Mouse (Mus musculus) megakaryocyte-erythroid progenitor cell, adult 5-6 weeks (primary cell): Measurements from ENCODE around the gene Abcb4. TPM values are rescaled to one million over a fixed set of nuclear protein-coding genes. Genes with fewer than 3 reads are reported as not detected.
"Not testable (repeated sequence)": the region's sequence is repeated elsewhere in the genome, so short reads cannot be mapped to it uniquely, and the experiment has no call there.

ENCODE experiments used
- ATAC-seq: replicated peaks from 2 replicates; pipeline ENCODE4 v1.8.0; 2016; ENCODE audit warnings: mild to moderate bottlenecking, inconsistent platforms; ENCODE audit not compliant: severe bottlenecking, poor library complexity, low FRiP score, low TSS enrichment
- total RNA-seq, 2 experiments: library from RNA; stranded (forward) in 1 of 2; stranded (reverse) in 1 of 2; fragments of 200-1000, 215-1000 nt in 1 of 2; fragments of >200 nt in 1 of 2; fragmentation: Nextera tagmentation in 1 of 2; gene quantifications; 2 replicates each; pipeline ENCODE4 v1.2.3; 2014 to 2017

Gene Abcb4
- total RNA-seq, 2 experiments from 2014 or later = 189 to 259 TPM

DNA sequence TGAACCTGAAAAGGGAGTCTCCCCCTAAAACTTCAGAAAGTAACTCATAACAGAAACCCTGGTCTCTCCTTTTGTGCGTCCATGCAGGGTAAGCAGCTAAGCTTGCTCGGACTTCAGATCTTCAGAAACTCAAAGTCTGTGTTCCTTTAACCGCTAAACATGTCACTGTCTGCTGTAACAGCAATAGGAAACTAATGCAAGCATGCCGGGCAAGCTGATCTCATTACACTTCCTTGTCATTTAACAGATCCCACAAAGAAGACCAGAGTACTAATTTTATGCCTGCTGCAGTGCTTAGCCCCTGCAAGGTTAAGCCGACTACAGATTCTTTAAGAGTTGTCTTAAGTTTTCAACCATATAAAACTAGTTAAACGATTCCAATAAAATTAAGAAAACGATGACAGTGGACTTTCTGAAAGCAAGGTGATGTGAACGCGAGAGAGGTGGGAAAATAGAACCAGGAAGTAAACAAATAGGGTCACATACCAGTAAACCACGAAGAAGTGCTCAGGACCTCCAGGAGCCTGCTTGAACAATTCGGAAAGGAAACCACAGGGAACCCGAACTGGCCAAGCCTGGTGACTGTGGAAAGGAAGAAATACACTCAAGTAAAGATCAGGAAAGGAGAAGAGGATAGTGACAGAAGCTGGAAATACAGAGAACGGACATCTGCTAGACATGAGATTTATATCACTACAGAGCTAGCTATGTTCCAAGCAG, 102.6 kb downstream of the Abcb4 start:
- no peak for ATAC-seq

DNA sequence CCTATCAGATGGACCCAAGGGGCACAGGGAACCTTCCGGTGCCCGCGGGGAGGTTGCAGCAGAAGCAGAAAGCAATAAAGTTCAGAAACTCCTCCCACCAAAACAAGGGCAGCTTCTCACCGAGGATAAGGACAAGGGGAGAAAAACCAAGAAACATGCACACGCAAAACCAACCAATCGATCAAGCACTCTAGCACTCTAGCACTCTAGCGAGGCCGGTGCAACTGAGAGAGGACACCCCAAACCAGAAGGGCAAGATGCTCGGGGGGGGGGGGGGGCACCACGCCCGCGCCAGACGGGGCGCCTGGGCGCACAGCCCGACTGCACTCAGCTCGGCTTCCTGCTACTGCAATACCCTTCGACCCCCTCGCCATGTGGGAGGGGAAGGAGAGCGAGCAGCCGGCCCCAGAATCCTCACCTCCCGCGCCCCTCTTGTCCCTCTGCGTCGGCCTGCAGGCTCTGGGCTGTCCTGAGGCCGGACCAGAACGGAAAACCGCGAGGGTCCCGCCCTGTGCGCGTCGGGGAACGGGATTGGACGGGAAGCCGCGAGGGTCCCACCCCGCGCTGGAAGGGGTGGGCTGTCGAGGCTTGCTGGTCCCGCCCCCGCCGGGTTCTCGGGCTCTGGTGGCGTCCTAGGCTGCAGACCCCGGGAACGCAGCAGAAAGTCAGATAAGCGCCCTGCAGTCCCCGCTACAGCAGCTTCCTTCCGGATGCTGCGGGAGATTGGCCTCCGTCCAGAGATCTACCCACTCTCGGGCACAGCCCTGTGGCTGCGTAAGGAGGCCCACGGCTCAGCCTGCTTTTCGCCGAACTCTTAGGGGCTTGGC, 103.4 kb downstream of the Abcb4 start, which contains the start of gene Crot:
Gene Crot (minus strand): TSS at position 639 of the 827 bp plus-strand sequence.
- ATAC-seq = peak; percentile 91

DNA sequence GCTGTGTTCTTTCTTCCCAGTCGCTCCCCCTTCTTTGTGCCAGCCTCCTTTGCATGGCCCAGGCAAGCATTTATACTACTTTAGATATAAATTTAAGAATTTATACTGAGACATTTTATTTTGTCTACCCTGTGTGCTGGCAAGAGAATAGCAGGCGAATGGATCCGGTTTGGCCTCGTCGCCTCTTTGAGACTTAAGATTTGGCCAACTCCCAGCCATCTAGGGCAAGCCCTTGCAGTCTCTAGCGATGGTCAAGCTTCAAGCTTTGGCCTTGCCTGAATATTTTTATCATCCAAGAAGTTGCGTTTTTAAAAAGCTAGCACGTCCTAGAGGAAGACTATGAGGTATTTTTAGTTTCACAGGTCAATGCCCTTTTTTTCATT, 104.0 kb downstream of the Abcb4 start:
- 0 out of 2 replicates have a peak, but pooled peaks have one; percentile 12 for ATAC-seq

DNA sequence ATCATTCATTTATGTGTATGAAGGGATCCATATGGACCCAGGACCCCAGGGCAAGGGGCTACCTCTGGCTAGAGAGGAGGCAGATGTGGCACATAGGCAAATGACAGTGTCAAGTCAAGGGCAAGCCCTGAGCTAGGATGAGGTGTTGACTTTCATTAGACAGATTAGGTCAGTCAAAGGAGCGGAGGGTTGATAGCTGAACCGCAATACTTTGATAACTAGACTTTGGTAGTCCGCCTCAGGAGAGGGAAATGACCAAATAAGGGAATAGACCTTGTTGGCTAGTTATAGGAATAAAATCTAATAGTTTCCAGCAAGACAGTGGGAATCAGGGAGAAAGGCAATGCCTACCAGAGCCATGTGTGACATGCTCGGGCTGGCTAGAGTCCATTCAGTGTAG, 105.6 kb downstream of the Abcb4 start:
- no peak; the same call in 1 of the 2 replicates for ATAC-seq

DNA sequence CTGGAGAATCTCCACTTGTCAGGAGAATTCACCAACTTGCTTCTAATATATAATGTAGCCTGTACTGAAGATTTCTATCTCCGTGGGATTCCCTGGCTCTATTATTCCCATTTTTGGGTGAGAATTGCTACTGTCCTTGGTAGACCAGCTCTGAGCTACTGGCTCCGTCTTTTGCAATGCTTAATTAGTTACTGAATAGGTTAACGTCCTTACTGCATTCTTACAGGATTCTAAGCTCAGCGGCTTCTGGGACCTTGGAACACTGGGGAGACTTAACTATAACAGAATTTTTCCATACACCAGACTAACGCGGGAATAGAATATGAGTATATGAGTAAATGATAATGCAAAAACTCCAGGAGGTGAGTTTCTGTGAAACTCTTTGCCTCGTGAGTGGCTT, 106.5 kb downstream of the Abcb4 start:
- ATAC-seq = not testable (repeated sequence)

DNA sequence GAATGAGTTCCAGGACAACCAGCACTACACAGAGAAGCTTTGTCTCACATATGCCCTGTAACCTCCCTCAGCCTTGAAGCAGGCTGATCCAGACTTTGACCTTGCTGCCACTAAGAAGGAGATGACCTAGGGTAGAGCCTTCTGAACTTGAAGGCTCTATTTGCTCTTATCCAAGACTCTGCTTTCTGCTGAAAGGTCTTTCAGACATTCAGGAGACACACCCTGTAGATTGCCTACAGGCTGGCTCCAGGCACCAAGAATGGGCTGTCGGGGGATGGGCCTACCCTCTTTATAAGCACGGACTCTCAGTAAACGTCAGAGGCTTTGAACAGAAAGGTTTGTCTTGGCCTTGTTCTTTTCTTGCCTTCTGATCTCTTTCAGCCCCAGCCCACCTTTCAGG, 113.1 kb downstream of the Abcb4 start:
- not testable (repeated sequence) for ATAC-seq

Other genes with a start within 250 kb of the Abcb4 start
- gene Abcb1a, start 233.6 kb upstream of the Abcb4 start, total RNA-seq (2014; fragmentation: Nextera tagmentation) = 0.59 TPM in 1 of 2 replicates, not detected in the other
- 0.05 TPM in 1 of 2 replicates, not detected in the other for gene Abcb1a, start 233.6 kb upstream of the Abcb4 start, total RNA-seq (2017)
- 3.5 and 5.2 TPM in 2 replicates for gene Abcb1b, start 95.6 kb upstream of the Abcb4 start, total RNA-seq (2014; fragmentation: Nextera tagmentation)
- 1.1 and 11.7 TPM in 2 replicates for gene Abcb1b, start 95.6 kb upstream of the Abcb4 start, total RNA-seq (2017)
- gene Crot, start 103.6 kb downstream of the Abcb4 start, total RNA-seq (2014; fragmentation: Nextera tagmentation) = 18.4 and 19.0 TPM in 2 replicates
- gene Crot, start 103.6 kb downstream of the Abcb4 start, total RNA-seq (2017) = 24.8 and 39.9 TPM in 2 replicates
- 4.3 and 6.9 TPM in 2 replicates for gene Tmem243, start 207.0 kb downstream of the Abcb4 start, total RNA-seq (2014; fragmentation: Nextera tagmentation)
- 2.2 and 11.5 TPM in 2 replicates for gene Tmem243, start 207.0 kb downstream of the Abcb4 start, total RNA-seq (2017)